Mouse (Mus musculus): ENCODE measurements around the gene Gns. TPM values are rescaled to one million over a fixed set of nuclear protein-coding genes. Genes with fewer than 3 reads are reported as not detected.
A peak's percentile ranks its signal among the peaks of the same experiment; 100 is the strongest.

Gene Gns
- polyA plus RNA-seq, 1 experiment from 2014 or later: 19.8 TPM

- peak; percentile 55 for DNase-seq (ENCODE audit: low spot score)
Measured at GRCm38 (mm10) chr10:121398599-121398998, 33.7 kb downstream of the Gns start.

- no peak for DNase-seq (ENCODE audit: low spot score)
Measured at GRCm38 (mm10) chr10:121401005-121401404, 36.1 kb downstream of the Gns start.

- DNase-seq (ENCODE audit: low spot score): no peak
Measured at GRCm38 (mm10) chr10:121403104-121403503, 38.2 kb downstream of the Gns start.

GRCm38 (mm10) chr10:121403946-121404345 lies 39.1 kb downstream of the Gns start:
- no peak for DNase-seq (ENCODE audit: low spot score)

GRCm38 (mm10) chr10:121409717-121410116 lies 44.8 kb downstream of the Gns start:
- DNase-seq (ENCODE audit: low spot score): peak; percentile 64

GRCm38 (mm10) chr10:121411721-121412455 lies 47.0 kb downstream of the Gns start:
- no peak for DNase-seq (ENCODE audit: low spot score)

- DNase-seq (ENCODE audit: low spot score): no peak
Measured at GRCm38 (mm10) chr10:121412824-121413223, 47.9 kb downstream of the Gns start.

- no peak for DNase-seq (ENCODE audit: low spot score)
Measured at GRCm38 (mm10) chr10:121414127-121414526, 49.2 kb downstream of the Gns start.

- DNase-seq (ENCODE audit: low spot score): no peak
Measured at GRCm38 (mm10) chr10:121418835-121419234, 53.9 kb downstream of the Gns start.

GRCm38 (mm10) chr10:121419640-121420470 lies 55.0 kb downstream of the Gns start:
- peak; percentile 56 for DNase-seq (ENCODE audit: low spot score)

GRCm38 (mm10) chr10:121421023-121421422 lies 56.1 kb downstream of the Gns start:
- DNase-seq (ENCODE audit: low spot score): no peak

- no peak for DNase-seq (ENCODE audit: low spot score)
Measured at GRCm38 (mm10) chr10:121421657-121422290, 56.9 kb downstream of the Gns start.

GRCm38 (mm10) chr10:121422294-121422693 lies 57.4 kb downstream of the Gns start:
- DNase-seq (ENCODE audit: low spot score): no peak

GRCm38 (mm10) chr10:121423541-121424349 lies 58.9 kb downstream of the Gns start:
- DNase-seq (ENCODE audit: low spot score): no peak

GRCm38 (mm10) chr10:121424455-121424854 lies 59.6 kb downstream of the Gns start:
- DNase-seq (ENCODE audit: low spot score): no peak

- peak; percentile 46 for DNase-seq (ENCODE audit: low spot score)
Measured at GRCm38 (mm10) chr10:121425079-121425478, 60.2 kb downstream of the Gns start.

GRCm38 (mm10) chr10:121425506-121426025 lies 60.7 kb downstream of the Gns start:
- no peak for DNase-seq (ENCODE audit: low spot score)

- no peak for DNase-seq (ENCODE audit: low spot score)
Measured at GRCm38 (mm10) chr10:121426458-121427070, 61.7 kb downstream of the Gns start.

GRCm38 (mm10) chr10:121427136-121427535 lies 62.2 kb downstream of the Gns start:
- peak; percentile 63 for DNase-seq (ENCODE audit: low spot score)

GRCm38 (mm10) chr10:121428011-121428711 lies 63.3 kb downstream of the Gns start:
- no peak for DNase-seq (ENCODE audit: low spot score)
